Mouse (Mus musculus): ENCODE results near the gene Phf21a.

Gene Phf21a

DNA sequence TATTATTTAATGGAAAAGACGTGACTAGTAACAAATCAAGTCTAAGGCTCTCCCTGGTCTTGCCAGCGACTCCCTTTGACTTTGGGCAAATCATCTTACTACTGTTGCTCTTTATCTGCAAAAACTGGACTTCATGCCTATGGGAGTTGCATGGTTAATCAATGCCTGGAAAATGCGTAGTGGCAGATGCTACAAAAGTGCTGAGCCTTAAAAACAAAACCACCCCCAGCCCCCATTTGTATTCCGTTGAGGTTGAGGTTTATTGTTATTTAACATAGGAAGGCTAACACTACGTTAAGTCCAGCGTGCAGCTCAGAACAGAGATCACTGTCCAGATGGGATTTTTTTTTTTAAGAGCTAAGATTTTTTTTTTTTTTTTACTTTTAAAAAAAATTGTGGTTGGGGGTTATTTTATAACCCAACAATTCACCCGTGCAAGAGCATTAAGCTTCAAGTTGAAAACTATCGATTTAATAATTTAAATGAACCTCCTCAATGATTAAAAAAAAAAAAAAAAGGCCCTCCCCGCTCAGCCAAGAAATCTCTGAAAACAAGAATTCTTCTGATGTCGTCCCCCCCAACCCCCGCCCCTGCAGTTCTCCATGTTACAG lies 89.3 kb downstream of the Phf21a start:
- DNase-seq (ENCODE audit: low spot score) = peak; percentile 49

- DNase-seq (ENCODE audit: low spot score) = peak; percentile 93
Measured at GRCm38 (mm10) chr2:92182981-92183501, 90.1 kb downstream of the Phf21a start.

GRCm38 (mm10) chr2:92183613-92184076 lies 90.7 kb downstream of the Phf21a start:
- peak; percentile 91 for DNase-seq (ENCODE audit: low spot score)

DNA sequence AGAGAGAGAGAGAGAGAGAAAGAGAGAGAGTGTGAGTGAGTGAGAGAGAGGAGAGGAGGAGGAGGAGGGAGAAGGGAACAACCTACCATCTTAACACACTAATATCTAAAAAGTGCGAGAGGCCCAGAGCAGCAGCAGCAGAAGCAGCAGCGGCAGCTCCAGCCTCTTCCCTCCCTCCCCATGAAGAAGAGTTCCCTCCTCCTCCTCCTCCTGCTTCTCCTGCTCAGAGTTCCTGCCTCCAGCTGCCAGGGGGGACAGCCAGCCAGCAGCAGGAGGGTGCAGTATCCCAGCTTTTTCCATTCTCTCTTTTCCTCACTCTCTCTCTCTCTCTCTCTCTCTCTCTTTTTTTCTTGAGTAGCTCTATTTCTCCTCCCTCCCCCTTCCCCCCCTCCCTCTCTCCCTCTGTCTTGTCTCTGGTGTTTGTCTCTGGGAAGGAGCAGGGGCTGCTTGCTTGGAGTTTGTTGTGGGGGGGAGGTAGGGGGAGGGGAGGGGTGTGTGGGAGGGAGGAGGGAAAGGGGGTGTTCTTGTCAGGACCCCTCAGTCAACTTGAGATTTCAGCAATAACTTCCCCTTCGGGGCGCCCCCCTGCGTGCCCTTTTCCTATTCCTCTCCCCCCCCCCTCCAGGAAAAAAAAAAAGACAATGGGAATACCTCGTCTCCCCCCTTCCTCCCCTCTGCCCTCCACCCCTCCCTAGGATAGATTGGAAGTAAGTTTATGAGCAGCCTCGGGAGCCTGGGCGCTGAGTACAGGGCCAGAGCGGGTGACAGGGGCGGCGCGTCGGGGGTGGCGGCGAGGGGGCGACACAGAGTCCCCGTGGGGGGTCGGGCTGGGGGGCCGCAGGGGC lies 91.4 kb downstream of the Phf21a start:
- peak; percentile 82 for DNase-seq (ENCODE audit: low spot score)

DNA sequence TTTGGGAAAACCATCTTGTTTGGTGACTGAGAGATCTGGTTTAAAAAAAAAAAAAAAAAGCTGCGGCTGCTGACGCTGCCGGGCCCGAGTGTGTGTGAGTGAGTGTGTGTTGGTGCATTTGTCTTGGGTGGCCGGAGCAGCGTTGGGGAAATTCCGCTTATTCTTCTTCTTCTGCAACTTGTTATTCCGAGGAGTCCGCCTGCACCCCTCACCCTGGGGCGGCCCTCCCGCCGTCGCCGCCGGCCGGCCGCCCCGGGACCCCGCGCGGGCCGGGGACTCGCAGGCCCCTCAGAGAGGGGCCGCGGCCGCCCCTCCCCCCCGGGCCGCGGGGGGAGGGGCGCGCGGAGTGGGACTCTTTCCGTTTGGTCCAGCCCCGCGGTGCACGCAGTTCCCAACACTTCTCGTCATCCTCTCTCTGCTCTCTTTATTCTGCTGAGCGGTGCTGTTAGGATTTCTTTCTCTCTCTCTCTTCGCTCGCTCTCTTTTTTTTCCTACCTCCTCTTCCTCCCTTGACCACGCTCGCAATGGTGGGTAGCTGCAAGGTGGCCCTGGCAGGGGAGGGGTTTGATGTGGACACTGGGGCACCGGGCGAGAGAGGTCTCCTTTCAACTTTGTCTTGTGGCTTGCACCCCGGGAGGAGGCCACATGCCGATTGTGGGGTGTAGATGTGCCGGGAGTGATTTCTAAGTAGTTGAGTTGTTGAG lies 92.3 kb downstream of the Phf21a start:
- peak; percentile 77 for DNase-seq (ENCODE audit: low spot score)

- DNase-seq (ENCODE audit: low spot score) = no peak
Measured at GRCm38 (mm10) chr2:92185766-92186450, 93.0 kb downstream of the Phf21a start.

GRCm38 (mm10) chr2:92187061-92187460 lies 94.1 kb downstream of the Phf21a start:
- DNase-seq (ENCODE audit: low spot score) = peak; percentile 50

DNA sequence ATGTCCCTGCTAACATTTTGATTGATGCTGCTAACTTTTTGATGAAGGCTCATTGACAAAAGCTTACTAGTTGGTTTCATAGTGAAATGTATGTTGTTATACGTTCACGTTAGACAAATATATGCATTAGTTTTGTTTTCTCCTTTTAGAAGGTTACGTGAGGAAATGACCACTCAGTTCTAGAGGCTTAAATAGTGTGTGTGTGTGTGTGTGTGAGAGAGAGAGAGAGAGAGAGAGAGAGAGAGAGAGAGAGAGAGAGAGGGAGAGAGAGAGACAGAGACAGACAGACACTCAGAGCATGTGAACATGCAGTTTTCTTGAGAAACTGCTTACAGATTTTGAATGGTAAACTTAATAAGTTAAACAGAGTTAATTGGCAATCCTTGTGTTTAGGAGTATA lies 95.8 kb downstream of the Phf21a start:
- DNase-seq (ENCODE audit: low spot score) = no peak

DNA sequence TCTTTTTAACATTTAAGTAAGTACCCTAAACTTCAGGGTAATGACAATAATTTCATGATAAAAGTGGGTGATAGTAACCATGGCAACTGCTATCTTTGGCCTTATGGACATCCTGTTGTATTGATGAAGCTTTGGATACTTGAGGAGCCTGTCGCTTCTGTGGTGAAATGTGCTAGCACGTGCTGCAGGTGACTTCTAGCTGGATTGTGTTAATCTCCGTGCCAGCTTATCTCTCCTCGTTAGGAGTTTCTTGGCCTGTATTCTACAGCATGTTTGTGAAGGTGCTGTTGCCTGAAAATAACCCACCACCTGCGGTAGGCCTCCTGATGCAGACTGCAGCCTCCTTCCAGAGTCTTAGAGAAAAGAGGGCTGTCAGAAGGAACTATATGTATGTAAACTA lies 98.0 kb downstream of the Phf21a start:
- no peak for DNase-seq (ENCODE audit: low spot score)

GRCm38 (mm10) chr2:92191826-92192581 lies 99.1 kb downstream of the Phf21a start:
- peak; percentile 85 for DNase-seq (ENCODE audit: low spot score)

- DNase-seq (ENCODE audit: low spot score) = no peak
Measured at GRCm38 (mm10) chr2:92198126-92198525, 105.2 kb downstream of the Phf21a start.

GRCm38 (mm10) chr2:92198747-92199146 lies 105.8 kb downstream of the Phf21a start:
- DNase-seq (ENCODE audit: low spot score) = no peak

- no peak for DNase-seq (ENCODE audit: low spot score)
Measured at GRCm38 (mm10) chr2:92199562-92200286, 106.8 kb downstream of the Phf21a start.

GRCm38 (mm10) chr2:92202319-92203040 lies 109.6 kb downstream of the Phf21a start:
- DNase-seq (ENCODE audit: low spot score) = no peak

GRCm38 (mm10) chr2:92205010-92205639 lies 112.2 kb downstream of the Phf21a start:
- DNase-seq (ENCODE audit: low spot score) = no peak

DNA sequence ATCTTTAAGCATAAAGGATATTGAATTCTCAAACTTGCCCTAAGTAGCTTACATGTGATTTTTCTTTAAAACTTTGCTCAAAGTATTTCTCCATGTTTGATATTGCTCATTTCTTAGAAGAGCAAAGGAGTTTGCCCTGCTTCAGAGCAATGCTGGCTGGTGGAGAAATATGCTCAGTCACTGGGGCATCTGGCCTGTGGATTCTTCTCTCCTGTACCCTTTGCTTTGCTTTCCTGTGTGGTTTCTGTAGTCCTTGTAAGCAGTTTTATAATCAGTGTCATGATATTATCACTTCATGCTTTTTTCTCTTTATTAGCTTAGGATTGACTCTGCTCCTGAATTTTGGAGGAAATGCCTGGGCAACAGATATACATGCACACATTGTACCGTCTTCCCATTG lies 117.5 kb downstream of the Phf21a start:
- no peak for DNase-seq (ENCODE audit: low spot score)

- no peak for DNase-seq (ENCODE audit: low spot score)
Measured at GRCm38 (mm10) chr2:92221431-92221830, 128.5 kb downstream of the Phf21a start.

- no peak for DNase-seq (ENCODE audit: low spot score)
Measured at GRCm38 (mm10) chr2:92225592-92225991, 132.7 kb downstream of the Phf21a start.

DNA sequence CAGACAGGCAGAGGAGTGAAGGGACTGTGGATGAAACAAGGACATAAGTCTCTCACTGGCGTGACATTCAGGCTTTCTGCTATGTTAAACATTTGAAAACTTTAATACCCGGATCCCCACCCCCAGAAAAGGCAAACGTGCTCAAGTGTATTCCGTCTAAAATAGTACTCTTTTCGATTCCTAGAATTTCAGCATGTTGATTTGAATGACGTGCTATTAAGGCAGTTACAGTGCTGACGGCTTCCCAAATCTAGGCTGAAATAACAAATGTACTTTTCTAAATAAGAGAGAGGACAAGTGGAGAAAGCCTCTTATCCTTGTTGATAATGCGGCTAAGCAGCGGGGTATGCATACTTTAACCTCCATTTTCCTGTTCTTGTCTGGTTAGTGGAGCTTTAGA lies 137.1 kb downstream of the Phf21a start:
- DNase-seq (ENCODE audit: low spot score) = no peak
